Mouse (Mus musculus) left cerebral cortex, postnatal 25 days (tissue): ENCODE measurements around the gene Hspb8. TPM values are rescaled to one million over a fixed set of nuclear protein-coding genes. Genes with fewer than 3 reads are reported as not detected.
"Not testable (repeated sequence)": the region's sequence is repeated elsewhere in the genome, so short reads cannot be mapped to it uniquely, and the experiment has no call there.

ENCODE experiments used
- DNase-seq, 2 experiments: peaks; one replicate each; pipeline ENCODE4 v3.0.0; 2022; ENCODE audit warnings: low spot score in 2 of 2, mixed read lengths in 1 of 2
- intact Hi-C: fragments of 180-260 bp; cut with DNase I; formaldehyde crosslinking; loops from one replicate; pipeline ENCODE4 v1.15.1; 2025
- total RNA-seq, 2 experiments: library from RNA; stranded (reverse); gene quantifications; 2 replicates each; pipeline ENCODE4 v1.2.3; 2021

Gene Hspb8
- total RNA-seq, 2 experiments from 2014 or later: 11.7 to 12.5 TPM

DNA sequence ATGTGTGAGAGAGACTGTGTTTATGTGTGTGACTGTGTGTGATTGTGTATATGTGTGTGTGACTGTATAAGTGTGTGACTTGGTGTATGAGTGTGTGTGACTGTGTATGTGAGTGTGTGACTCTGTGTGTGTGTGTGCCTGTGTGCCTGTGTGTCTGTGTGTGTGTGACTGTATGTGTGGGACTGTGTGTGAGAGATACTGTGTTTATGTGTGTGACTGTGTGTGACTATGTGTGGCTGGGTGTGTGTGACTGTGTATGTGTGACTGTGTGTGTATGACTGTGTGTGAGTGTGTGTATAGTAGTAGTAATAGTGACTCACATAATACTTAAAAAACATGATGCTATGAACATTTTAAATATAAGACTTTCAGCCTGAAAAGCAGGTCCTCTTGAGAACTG lies 13.5 kb upstream of the Hspb8 start:
- DNase-seq: no peak
- intact Hi-C loops: no loop called here

DNA sequence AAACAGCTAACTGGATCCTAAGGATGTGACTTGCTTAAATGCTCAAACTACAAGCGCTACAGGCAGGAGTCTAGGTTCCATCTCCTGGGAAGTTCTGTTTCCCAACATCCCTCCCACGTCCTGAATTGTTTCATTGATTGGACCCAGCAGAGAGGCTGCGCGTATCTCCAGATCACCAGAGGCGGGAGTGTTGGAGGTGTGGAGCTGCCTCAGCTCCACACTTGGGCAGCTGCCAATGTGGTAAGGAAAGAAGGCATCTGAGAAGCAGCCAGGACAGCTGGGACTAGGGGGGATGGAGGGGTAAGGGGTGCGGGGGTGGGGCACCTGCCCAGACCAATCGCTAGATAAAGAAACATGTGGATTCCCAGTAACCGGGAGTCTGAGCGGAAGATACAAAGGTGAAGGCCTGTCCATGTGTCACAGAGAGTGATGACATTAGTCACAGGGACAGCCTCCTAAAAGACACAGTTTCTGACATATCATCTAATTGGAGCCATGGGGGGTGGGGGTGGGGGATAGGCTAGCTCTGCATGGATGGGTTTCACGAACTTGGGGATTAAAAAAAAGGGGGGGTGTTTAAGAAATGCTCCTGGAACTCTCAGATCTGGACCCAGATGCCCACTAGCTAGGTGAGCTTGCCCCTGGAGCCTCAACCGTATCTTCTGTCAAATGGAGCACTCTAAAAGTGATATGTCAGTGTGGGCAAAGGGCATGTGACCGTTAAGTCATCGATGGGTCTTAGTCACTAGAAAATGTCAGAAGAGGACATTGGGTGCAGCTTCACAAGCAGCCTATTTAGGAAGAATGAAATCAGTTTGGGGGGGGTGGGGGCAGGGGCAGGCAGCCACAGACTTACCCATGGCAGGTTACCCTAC lies 12.5 kb upstream of the Hspb8 start:
- DNase-seq: peak; percentile 35 to 63
- intact Hi-C loops: no loop called here

DNA sequence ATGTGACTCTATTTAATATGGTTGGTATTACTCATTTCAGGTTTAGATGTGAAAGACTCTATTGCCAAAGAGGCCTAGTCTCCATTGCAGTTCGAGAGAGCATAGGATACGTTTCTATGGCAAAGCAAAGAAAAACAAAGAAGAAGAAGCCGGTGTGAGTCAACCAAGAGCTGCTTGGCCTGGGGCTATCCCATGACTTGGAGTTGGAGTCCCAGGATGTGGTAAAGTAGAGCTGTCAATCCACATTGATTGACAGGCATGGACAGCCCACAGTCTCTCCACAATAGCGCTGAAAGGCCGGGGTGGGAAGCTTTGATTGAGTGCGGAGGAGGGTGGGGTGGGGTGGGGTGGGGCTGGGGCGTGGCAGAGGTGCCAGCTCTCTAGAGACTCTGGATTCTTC lies 10.2 kb upstream of the Hspb8 start:
- DNase-seq: no peak
- intact Hi-C loops: no loop called here

DNA sequence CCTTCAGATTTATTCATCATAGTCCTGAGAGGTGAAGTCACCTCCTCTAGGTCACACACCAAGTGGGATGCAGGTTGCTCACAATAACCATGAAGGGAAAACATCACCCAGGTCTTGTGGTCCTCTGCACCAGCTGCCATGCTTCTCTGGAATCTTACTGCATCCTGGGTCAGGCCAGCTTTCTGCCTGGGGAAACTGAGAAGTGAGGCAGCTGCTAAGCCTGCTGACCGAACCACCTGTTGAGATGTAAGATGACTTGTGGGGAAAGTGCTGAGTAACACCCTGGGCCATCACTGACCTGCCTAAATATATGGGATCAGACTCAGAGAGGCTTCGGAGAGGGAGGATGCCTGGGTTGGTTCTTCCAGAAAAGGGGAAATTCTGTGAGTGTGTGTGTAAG lies 4.0 kb upstream of the Hspb8 start:
- no peak for DNase-seq
- intact Hi-C loops: no loop called here

DNA sequence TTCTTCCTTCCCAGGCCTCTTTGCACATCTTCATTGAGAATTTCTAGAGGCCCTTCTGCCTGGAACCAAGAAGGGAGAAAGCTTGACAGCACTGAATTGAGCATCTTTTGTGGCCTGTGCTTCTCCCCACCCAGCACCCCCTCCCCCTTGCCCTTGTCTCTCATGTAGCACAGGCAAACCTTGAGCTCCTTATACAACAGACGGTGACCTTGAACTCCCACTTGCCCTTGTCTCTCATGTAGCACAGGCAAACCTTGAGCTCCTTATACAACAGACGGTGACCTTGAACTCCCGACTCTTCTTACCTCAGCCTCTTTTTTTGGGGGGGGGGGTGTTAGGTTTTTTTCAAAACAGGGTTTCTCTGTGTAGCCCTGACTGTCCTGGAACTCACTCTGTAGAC lies 3.0 kb upstream of the Hspb8 start:
- DNase-seq, intact Hi-C loops: not testable (repeated sequence)

DNA sequence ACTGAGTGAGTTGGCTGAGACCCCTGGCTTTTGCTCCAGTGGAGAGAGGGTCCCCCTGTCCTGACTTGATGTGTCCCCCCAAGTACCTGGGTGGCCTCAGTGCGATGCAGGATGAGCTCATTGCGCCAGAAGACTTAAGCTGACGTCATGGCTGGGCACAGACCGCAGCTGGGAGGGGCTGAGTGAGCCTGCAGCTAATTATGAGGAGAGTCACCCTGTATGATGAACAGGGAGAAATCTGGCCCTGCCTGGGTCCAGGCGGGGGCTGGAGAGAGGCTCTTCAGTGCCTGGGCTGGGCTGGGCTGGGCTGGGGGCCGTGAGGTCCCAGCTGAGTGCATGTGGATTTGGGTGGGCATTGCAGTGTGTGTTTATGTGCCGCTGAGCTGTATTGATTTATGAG lies 2.6 kb upstream of the Hspb8 start:
- intact Hi-C loops: no loop called here
- DNase-seq: no peak

DNA sequence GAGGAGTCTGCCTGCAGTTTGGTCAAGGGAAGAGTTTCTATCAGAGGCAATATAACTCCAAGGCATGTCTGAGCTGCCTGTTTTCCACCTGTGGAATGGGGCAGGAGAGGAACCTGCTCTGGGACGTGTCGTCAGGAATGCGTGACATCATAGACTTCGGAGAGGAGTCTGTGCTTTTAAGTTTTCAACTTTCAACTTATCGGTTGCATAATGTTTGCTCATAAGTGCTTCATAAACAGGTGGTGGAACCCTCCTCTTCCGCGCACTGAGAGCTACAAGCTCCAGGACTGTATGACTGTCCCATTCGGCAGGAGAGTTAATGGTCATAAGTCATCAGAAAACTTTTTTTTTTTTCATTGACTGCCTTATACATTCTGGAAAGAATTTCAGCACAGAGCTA lies 1.1 kb upstream of the Hspb8 start:
- no peak for DNase-seq
- intact Hi-C loops: no loop called here

DNA sequence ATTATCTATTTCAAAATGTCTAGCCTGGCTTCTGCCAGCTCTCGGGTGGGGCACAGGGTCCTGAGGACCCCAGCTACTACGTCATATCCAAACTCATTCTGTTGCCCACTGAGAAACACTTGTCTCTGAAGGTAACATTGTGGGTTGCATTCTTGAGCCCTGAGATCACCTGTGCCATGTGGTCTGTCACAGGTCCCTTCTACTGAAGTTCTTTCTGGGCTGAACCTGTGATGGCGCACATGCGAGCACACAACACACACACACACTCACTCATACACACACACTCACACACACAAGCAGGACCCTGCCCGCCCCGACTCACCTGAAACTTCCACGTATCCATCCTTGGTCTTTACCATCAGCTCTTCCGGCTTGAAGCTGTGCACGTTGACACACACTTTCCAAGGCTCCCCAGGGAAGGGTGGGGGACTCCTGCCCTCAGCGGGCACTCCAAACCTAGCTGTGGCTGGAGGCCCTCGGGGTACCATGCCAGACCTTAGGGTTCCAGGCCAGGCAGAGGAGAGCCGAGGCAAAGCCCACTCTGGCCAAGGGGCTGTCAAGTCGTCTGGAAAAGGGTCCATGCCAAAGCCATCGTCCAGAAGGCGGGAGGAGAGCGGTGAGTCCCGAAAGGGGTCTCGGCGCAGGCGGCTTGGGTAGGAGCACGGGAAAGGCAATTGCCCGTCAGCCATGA lies 728 bp downstream of the Hspb8 start:
- DNase-seq: no peak
- intact Hi-C loops: no loop called here

DNA sequence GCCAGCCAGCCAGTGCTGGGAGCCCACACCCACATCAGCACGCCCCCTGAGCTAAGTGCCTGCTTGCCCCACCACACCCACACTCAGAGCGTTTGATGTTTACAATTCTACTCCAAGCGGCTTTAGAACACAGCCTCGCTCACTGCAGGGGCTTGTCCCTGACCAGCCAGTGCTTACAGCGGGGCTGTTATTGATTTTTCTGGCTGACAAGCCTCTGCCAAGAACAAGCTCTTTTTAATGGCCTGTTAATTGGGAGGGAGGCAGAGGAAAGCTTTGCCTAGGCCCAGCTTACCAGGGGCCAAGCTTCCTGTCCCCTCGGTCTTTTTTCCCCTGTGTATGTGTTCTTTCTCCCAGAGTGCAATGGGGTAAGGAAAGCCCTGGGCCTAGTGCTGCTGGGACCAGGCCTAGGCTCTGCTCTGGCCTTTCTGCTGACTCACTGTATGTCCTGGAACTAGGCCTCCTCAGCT lies 1.9 kb downstream of the Hspb8 start:
- DNase-seq: peak in 1 of 2 experiments; percentile 47
- intact Hi-C loops: no loop called here

DNA sequence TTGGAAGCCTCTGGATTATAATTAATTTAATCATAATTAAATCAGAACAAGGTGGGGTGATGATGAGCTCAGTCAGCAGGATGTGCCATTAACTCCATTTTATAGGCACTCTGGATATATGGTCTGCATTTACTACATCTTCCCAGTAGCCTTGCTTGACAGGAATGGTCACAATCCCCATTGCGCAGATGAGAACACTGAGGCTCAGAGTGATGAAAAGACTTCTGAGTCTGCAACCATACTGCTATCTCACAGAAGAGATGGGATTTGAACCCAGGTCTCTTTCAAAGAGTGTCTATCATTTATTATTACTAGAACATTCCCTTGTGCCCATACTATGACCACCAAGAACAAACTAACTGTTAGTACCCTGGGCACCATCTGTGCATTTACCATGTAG lies 2.5 kb downstream of the Hspb8 start:
- no peak for DNase-seq
- intact Hi-C loops: no loop called here

DNA sequence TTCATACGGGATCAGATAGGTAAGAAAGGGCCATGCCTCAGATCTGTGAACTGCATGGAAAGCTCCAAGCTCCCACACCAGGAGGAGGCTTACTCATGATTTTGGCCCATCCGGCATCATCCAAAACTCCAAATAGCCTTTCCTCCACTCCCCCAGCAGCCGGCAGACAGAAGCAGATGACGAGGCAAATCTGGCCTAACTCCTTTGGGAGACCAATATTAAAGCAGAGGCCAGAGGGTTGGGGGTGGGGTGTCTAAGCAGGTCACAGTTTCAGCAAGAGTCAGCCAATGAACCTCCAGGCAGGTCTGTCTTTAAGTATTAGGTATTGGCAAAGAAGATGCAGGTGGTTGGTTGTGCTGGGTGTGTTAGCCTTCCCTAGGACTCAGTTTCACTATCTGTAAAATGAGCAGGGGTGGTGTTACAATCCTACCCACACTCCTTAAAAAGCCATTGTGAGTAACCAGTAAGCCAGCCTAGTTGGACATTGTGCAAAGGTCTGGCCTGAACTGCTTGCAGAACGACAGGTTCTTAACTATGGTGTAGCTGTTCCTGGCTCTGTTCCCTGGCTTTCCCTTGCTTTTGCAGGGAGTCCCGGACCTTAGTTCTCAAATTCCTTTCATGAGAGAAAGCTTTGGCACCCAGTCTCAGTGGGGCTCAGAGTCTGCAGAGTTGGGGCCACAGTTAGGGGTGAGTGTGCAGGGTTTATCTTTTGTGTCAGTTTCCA lies 3.2 kb downstream of the Hspb8 start:
- peak in 1 of 2 experiments; percentile 51 for DNase-seq
- intact Hi-C loops: no loop called here

DNA sequence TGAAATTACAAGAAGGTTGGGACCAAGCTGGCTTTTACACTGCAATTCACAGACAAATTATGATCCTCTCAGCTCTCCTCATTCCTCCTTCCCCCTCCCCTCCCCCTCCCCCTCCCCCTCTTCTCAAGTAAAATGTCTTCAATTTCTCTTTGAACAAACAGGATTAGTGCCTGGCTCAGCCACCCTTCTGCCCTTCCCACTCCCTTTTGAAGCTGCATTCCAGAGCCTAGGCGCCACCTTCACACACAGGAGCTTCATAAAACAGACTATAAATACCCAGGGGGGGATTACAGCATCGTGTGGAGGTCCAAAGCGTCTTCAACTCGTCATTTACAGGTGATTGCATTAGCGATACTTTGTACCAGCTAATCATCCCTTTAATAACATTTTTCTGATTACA lies 6.5 kb downstream of the Hspb8 start:
- intact Hi-C loops: no loop called here
- no peak for DNase-seq

DNA sequence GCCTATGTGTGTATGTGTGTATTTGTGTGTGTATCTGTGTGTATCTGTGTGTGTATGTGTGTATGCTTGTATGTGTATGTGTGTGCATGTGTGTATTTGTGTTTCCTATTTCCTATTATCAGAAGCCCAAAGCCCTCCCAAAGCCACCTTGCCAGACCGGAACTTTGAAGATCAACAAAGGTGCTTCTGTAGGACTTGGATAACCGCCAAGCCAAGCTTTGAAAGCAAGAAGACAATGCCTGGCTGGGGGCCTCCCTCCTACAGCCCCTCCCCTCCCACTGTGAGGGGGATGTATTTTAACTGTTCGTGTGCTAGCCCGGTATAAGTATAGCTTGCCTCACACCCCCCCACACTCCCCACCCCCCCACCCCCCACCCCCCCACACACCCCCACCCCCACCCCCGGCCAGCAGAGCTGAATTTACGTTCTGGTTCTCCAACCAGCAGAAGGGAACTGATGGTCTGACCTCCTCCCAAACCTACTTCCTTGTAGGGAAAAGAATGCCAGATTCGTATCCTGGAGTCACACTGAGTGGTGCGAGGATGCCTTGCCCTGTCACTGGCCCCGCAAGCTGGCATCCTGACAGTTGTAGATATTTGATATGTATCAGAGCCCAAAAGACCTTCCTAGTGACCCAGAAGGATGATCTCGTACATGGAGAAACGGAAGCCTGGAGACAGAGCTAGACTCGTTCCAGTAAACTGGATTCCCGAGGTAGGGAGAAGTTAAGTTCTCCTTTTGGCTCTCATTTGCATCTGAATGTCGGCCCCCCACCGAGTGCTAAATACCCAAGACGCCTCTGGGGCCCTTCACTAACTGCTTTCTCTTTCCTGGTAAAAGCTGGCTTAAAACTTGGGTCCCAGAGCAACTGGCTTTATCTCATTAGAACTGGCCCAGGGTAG lies 12.7 kb downstream of the Hspb8 start:
- intact Hi-C loops: no loop called here
- DNase-seq: no peak

DNA sequence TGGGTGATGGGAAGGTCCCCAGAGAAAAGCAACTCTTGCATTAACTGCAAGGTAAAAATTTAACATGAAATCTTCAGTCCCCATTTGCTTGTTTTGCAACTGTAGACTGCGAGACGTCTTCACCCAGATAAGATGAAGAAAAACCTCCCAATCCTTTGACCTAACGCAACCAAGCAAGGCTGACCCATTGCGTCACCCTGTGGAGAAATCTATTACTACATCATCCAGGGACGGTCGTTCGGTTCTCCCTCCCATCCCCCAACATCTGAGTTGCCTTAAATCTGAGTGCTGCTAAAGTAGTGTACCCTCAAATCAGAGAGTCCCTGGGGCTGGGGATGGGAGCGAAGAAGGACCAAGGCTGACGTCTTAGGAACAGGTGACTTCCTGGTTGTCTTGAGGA lies 13.7 kb downstream of the Hspb8 start:
- no peak for DNase-seq
- intact Hi-C loops: no loop called here

DNA sequence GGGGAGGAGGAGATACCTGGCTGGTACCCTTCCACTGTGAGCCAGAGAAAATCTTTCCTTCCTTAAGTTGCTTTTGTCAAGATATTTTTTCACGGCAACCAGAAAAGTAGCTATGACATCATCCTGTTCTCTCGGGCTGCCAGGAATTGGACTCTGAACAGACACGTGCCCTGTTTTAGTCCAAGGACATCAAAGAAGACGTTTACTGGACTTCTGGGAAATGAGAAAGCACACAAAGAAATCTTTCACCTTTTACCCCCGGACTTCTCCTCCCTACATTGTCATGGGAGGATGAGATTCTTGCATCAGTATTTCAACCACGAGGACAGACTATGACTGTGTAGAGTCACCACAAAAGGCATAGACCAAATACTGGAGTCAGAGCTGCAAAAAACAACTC lies 14.7 kb downstream of the Hspb8 start:
- intact Hi-C loops: no loop called here
- peak in 1 of 2 experiments; percentile 35 for DNase-seq

DNA sequence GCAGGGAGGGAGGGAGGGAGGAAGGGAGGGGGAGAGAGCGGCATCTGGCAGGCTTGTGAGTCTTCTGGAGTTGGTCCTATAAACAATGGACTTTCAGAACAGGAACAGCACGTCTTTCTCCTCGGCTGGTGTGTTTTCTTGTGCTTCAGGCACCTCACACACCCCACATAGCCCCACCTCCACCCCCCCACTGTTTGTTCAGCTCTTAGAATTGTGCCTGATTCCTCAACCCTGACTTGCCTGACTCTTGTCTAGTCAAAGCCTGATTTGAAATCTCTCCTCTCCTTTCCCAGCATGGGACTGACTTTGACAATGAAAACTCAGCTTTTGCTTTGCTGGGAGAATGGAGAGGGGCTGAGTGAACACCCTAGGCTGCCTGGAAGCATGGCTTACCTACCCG lies 15.3 kb downstream of the Hspb8 start:
- intact Hi-C loops: no loop called here
- DNase-seq: no peak

DNA sequence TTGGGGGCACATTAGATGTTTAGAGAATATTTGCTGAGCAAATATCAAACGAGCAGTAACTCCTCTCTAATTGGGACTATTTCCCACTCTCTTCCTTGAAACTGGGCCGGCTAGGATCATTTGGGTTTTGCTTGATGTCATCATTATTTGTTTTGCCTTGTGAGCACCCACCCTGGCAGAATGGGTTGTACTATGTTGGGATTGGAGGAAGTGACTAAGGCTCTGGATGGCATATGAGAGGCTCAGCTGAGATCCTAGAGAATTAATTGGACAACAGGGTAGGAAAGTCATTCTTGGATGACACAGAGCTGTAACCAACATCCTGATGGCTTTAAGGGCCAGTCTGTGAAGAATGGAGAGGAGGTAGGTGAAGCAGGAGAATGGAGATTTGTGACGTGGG lies 16.2 kb downstream of the Hspb8 start:
- intact Hi-C loops: no loop called here
- no peak for DNase-seq

DNA sequence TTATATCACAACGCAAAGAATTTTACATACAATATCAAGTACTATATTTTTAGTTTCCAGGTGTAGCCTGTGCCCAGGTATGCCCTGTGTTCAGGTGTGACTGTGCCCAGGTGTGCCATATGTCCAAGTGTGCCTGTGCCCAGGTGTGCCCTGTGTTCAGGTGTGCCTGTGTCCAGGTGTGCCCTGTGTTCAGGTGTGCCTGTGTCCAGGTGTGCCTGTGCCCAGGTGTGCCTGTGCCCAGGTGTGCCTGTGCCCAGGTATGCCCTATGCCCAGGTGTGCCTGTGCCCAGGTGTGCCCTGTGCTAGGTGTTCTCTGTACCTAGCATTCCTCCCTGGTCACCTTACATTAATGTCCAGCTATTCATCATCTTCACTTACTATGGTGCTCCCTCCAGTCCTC lies 16.7 kb downstream of the Hspb8 start:
- no peak for DNase-seq
- intact Hi-C loops: no loop called here

DNA sequence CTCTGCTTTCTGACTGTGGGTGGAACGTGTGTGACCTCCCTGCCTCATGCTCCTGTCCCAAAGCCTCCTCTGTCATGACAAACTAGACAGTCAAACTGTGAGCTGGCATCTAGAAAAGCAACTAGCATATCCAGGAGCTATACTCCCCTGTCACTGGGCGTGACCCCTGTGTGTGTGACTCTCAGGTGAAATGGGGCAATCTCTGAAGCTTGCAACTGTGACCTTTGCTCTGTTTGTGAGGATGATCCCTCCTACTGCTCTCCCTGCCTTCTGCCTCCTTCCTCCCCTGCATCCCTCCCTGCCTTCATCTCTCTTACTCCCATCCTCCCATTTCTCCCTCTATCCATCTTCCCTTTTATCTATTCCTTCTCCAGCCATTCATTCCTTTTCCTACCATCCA lies 18.6 kb downstream of the Hspb8 start:
- DNase-seq: no peak
- intact Hi-C loops: no loop called here

DNA sequence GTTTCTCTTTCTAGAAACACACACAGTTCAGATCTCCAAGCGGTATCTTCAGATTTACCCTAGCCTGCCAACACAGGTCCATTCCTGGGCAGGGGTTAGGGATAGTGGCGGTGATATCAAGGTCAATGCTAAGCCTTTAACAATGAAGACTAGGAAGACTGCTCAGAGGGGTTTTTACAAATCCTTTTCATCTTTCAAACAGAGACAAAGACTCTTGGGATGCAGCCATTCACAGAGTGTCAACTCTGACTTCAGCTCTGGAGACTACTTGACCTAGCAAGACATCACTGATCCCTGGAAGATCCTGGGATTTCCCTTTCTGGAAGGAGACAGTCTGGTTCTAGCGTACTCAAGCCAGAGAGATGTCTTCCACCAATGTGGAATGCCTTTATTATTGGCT lies 21.9 kb downstream of the Hspb8 start:
- DNase-seq: no peak
- intact Hi-C loops: no loop called here
